Mouse (Mus musculus) embryonic facial prominence, embryonic 12.5 days (tissue): Measurements from ENCODE around the gene Islr2. TPM values are rescaled to one million over a fixed set of nuclear protein-coding genes. Genes with fewer than 3 reads are reported as not detected.

Experiments used
- ATAC-seq: fragments of 200-750 bp; cut with Nextera tagmentation; 2 replicates; pipeline ENCODE4 v1.8.0; 2017; ENCODE audit not compliant: insufficient number of reproducible peaks, insufficient read depth, low FRiP score, low TSS enrichment
- H3K27ac ChIP-seq: fragments of 300-500 bp; sonication (generic); 2 replicates; pipeline ENCODE4 v1.5.1; 2016; ENCODE audit warnings: mild to moderate bottlenecking
- H3K27me3 ChIP-seq: fragments of 300-500 bp; sonication (generic); 2 replicates; pipeline ENCODE4 v1.6.1; 2016; ENCODE audit warnings: mild to moderate bottlenecking, moderate library complexity
- H3K36me3 ChIP-seq: fragments of 300-500 bp; sonication (generic); 2 replicates; pipeline ENCODE4 v1.6.1; 2016; ENCODE audit warnings: mild to moderate bottlenecking
- H3K4me1 ChIP-seq: fragments of 300-500 bp; sonication (generic); 2 replicates; pipeline ENCODE4 v1.6.1; 2016
- H3K4me2 ChIP-seq: fragments of 300-500 bp; sonication (generic); replicated peaks from 2 replicates; pipeline ENCODE4 v1.6.1; 2016; ENCODE audit warnings: mild to moderate bottlenecking, moderate library complexity
- H3K4me3 ChIP-seq: fragments of 300-500 bp; sonication (generic); 2 replicates; pipeline ENCODE4 v1.5.1; 2016; ENCODE audit warnings: mild to moderate bottlenecking
- H3K9ac ChIP-seq: fragments of 300-500 bp; sonication (generic); 2 replicates; pipeline ENCODE4 v1.6.1; 2016; ENCODE audit warnings: mild to moderate bottlenecking, moderate library complexity
- H3K9me3 ChIP-seq: fragments of 300-500 bp; sonication (generic); 2 replicates; pipeline ENCODE4 v1.6.1; 2016; ENCODE audit warnings: mild to moderate bottlenecking, moderate library complexity
- WGBS: fragments of 180-500 bp; shearing (Covaris S2); methylation state at CpG from one replicate; pipeline ENCODE4 v1.1.7; 2016; 5-methylcytosine and 5-hydroxymethylcytosine counted together
- polyA plus RNA-seq: library from polyadenylated mRNA; unstranded; fragments of >200 nt; fragmentation: Nextera tagmentation; extraction: Ambion mirVana; gene quantifications from 2 replicates; pipeline ENCODE4 v1.2.1, GENCODE M21; 2016

Gene Islr2
- polyA plus RNA-seq, 1 experiment from 2014 or later: 5.3 TPM

DNA sequence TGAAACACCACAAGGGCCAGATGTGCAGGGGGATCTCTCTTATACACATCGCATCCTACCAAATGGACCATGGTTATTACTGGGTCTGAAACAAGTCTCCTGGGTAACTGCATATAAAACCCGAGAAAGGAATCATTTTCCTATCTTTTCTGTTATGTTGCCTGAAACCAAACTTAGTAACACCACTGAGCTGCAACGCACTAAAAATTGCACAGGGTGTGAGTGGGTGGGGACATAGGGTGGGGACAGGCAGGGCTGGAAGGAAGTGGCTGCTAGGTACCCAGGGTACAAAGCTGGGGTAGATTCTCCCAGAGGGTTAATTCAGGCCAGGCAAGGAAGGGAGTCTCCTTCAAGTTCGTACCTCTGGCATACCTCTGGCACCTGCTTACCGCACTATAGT, 38.6 kb upstream of the Islr2 start:
- Histone ChIP-seq H3K27me3 (no peaks in the 10 kb centered on the region), H3K4me1 (peaks cover 30% of the 10 kb centered on the region), H3K36me3 (no peaks in the 10 kb centered on the region), H3K9ac (no peak overlapping the region), H3K4me2 (no peak overlapping the region), H3K4me3 (no peak overlapping the region), H3K9me3 (no peaks in the 10 kb centered on the region), H3K27ac (no peak overlapping the region)
- ATAC-seq: no peak
- WGBS: 85% methylated on average over 5 of the region's 5 CpGs

DNA sequence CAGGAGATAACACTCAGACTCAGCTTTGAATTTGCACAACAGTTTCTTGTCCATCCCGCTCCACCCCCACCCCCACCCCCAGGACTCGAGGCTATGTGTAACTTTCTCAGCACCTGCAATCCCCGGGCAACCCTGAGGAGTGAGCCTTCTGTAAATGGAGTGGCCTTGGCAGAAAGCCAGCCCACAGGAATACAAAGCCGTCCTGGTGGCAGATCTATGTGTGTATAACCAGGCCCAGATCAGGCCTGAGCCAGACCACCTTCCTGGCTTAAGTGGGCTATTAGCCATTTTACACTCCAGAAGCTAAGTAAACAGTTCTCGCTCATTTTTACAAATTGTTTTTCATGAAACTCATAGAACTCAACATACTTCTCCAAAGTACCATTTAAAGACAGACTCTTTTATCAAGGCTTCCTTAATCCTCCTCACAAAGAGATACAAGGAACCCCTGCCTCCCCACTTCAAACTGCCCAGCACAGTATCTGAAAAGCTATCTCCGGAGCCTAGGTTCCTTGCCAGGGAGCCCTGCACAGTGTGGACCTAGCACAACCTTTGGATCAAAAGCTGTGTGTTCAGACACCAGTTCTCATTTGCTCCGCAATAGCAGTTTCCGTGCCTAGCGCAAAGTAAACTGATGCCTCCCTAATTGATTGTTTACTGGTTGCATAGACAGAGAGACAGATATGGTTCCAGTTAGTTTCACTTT, 37.8 kb upstream of the Islr2 start:
- Histone ChIP-seq H3K27me3 (no peaks in the 10 kb centered on the region), H3K9me3 (no peaks in the 10 kb centered on the region), H3K27ac (peak overlapping the region; percentile 37; the same call in 1 of the 2 replicates), H3K4me1 (peaks cover 24% of the 10 kb centered on the region), H3K4me3 (no peak overlapping the region), H3K9ac (no peak overlapping the region), H3K4me2 (no peak overlapping the region), H3K36me3 (no peaks in the 10 kb centered on the region)
- WGBS: 43% methylated on average over 9 of the region's 9 CpGs
- peak; percentile 80; the same call in 1 of the 2 replicates for ATAC-seq

DNA sequence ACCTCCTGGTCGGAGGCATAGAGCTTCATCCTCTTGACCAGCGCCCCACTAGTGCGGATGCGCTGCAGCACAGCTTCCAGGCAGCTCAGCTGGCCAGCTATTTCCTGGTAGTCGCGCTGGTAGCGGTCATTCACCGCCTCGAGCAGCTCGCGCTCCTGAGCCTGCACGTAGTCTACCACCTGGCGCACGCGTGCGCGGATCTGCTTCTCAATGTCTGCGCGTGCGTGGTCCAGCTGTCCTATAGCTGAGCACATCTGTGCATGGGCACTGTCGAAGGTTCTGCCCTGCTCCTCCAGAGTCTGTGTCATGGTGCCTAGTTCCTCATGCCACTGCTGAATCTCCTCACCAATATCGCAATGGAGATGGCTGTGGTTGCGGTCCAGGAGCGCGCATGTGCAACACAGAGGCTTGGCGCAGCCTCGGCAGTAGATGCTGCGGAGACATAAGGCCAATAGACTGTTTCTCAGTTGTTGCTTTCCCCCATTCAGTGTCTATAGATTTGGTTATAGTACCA, 30.4 kb upstream of the Islr2 start:
- Histone ChIP-seq H3K27me3 (no peaks in the 10 kb centered on the region), H3K4me2 (no peak overlapping the region), H3K27ac (no peak overlapping the region), H3K36me3 (peaks cover 42% of the 10 kb centered on the region), H3K9ac (no peak overlapping the region), H3K9me3 (no peaks in the 10 kb centered on the region), H3K4me1 (peaks cover 13% of the 10 kb centered on the region; the same call in 1 of the 2 replicates), H3K4me3 (no peak overlapping the region)
- 97% methylated on average over 28 of the region's 28 CpGs for WGBS
- no peak for ATAC-seq

DNA sequence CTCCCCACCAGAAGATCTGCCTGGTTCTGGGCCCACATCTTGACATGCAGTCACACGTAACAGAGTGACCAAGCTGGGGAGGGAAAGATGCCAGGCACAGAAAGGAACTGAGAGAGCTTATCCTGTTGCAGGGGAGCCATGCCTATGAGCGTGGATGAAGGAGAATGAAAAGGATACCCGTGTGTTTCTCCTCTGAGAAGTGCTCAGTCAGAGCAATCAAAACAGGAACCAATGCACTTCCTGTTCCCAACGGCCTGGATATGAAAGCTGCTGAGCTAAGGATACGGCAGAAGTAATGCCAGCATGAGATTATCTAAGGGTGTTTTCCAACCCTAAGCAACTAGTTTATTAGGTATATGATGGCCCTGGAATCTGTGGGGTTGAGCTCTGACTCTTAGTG, 28.3 kb upstream of the Islr2 start:
- no peak overlapping the region for H3K4me2 ChIP-seq
- H3K27ac ChIP-seq: peak overlapping the region; percentile 54; the same call in 1 of the 2 replicates
- H3K9ac ChIP-seq: no peak overlapping the region
- H3K36me3 ChIP-seq: peaks cover 63% of the 10 kb centered on the region
- 42% methylated on average over 5 of the region's 5 CpGs for WGBS
- ATAC-seq: no peak
- peaks cover 13% of the 10 kb centered on the region; the same call in 1 of the 2 replicates for H3K4me1 ChIP-seq
- no peaks in the 10 kb centered on the region for H3K27me3 ChIP-seq
- no peaks in the 10 kb centered on the region for H3K9me3 ChIP-seq
- H3K4me3 ChIP-seq: no peak overlapping the region

DNA sequence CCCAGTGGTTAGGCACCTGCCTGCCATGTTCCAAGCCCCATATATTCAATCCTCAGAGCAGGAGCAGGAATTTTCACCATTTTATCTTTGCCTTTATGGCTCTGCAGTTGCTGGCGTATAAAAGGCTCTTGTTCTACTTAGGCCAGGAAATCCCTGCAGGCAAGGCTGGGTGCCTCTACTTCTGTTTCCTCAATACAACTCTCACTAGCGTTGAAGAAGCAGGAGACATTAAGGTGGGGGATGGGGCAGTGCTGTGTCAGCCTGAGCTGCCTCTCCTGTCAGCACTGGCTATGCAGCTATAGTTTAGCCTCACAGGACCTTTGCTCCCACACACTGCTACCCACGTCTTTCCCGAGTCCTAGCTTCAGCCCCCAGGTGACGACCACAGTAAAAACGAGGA, 27.6 kb upstream of the Islr2 start:
- H3K4me2 ChIP-seq: no peak overlapping the region
- H3K4me3 ChIP-seq: no peak overlapping the region
- no peak overlapping the region for H3K9ac ChIP-seq
- peak overlapping the region; percentile 54; the same call in 1 of the 2 replicates for H3K27ac ChIP-seq
- H3K4me1 ChIP-seq: peaks cover 13% of the 10 kb centered on the region; the same call in 1 of the 2 replicates
- no peaks in the 10 kb centered on the region for H3K9me3 ChIP-seq
- ATAC-seq: no peak
- no peaks in the 10 kb centered on the region for H3K27me3 ChIP-seq
- WGBS: 43% methylated on average over 6 of the region's 6 CpGs
- H3K36me3 ChIP-seq: peaks cover 66% of the 10 kb centered on the region

DNA sequence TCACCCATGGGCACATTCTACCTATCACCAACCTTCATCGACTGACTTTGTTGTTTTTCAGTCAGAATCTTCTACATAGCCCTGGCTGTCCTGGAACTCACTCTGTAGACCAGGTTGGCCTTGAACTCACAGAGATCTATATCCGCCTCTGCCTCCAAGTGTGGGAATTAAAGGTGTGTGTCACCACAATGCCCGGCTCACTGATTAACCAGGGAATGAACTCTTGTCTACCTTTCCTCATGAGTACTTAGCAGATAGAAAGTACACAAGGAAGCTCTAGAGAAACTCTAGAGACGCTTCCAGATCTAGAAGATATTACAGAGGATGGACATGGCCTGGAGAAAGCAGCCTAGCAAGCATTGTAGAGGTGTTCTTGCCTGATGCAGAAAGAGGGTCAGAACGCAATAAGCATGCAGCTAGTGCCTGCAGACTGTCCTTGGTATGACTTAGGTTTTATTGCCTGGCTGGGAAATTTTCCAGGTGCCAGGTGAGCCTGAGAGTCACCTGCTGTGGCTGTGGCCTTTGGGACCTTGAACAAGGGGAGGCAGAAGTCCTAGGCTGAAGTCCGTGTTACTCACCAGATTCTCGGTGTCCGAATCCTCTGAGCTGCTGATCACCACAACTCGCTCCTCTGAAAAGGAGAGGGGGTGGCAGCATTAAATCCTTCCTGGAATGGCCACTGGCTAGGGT, 24.8 kb upstream of the Islr2 start:
- H3K4me2 ChIP-seq: no peak overlapping the region
- ATAC-seq: no peak
- H3K4me1 ChIP-seq: peaks cover 13% of the 10 kb centered on the region; the same call in 1 of the 2 replicates
- H3K9ac ChIP-seq: no peak overlapping the region
- peaks cover 75% of the 10 kb centered on the region for H3K36me3 ChIP-seq
- no peaks in the 10 kb centered on the region for H3K9me3 ChIP-seq
- no peak overlapping the region for H3K4me3 ChIP-seq
- WGBS: 94% methylated on average over 9 of the region's 9 CpGs
- H3K27ac ChIP-seq: no peak overlapping the region
- no peaks in the 10 kb centered on the region for H3K27me3 ChIP-seq

DNA sequence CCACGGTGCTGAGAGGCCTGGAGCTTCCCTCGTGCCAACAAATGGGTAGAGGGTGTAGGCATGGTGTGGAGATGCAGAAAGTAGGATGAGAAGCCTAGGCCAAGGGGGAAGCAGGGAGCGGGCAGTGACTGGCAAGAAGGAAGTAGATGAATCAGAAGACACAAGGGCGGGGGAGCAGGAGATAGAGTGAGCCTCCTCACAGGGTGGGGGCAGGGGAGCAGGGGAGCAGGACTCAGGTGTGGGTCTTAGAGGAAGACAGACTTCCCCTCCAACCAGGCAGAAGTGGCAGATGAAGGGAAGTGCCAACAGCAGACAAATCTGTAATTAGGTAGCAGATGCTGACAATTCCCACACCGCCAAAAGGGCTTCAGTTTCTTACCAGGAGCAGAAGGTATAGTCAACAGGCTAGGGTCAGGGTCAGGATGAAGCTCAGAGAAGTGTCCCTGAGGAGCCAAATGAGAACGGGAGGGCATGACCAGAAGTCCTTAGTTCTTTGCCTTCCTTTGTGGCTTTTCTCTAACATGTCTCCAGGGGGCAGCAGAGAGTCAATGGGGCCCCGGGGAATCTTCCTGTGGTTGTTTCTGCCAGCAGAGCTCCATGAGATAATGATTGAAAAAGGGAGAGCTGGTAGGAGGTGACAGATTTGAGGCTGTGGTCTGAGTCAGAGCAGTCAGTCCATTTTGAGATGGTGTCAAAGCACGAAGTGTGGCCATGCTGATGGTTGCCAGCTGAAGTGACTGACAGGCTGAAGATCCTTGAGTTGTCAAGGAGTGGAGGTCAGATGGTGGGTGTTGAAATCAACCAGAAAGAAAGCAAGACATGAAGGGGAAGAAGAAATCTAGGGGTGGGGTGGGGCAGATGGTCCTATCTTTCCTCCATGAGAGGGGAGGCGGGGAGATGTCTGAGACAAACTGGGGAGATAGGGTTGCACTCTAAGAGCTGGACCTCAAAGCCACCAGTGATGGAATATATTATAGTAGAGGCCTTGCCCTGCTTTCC, 22.1 kb upstream of the Islr2 start:
- ATAC-seq: no peak

DNA sequence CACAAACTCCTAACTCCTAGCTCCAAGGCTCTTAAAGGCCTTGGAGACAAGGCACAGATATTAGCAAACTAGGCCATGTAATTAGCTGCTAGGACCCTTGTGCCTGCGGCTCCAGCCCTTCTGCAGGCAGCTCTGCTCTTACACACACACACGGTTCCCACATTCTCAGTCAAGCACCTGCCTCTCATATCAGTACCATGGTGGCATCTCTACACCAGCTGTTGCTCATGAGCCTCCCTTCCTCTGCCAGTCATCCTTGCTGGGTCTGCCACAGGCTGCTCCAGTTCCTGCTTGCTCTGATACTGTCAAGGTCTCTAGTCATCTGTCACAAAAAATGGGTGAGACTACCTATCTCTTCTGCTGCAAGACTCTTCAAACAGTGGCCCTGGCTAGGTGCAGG, 20.2 kb upstream of the Islr2 start:
- no peak overlapping the region for H3K9ac ChIP-seq
- H3K4me2 ChIP-seq: no peak overlapping the region
- H3K9me3 ChIP-seq: no peaks in the 10 kb centered on the region
- no peak overlapping the region for H3K27ac ChIP-seq
- H3K36me3 ChIP-seq: peaks cover 71% of the 10 kb centered on the region
- H3K27me3 ChIP-seq: no peaks in the 10 kb centered on the region
- no peak overlapping the region for H3K4me3 ChIP-seq
- no peak for ATAC-seq
- WGBS: 93% methylated on average over 2 of the region's 2 CpGs
- peaks cover 8% of the 10 kb centered on the region; the same call in 1 of the 2 replicates for H3K4me1 ChIP-seq

More for the DNA sequence above, 22.1 kb upstream of the Islr2 start:
- no peaks in the 10 kb centered on the region; the same call in 1 of the 2 replicates for H3K4me1 ChIP-seq
- H3K4me2 ChIP-seq: no peak overlapping the region
- H3K36me3 ChIP-seq: peaks cover 78% of the 10 kb centered on the region
- H3K9ac ChIP-seq: no peak overlapping the region
- no peak overlapping the region for H3K27ac ChIP-seq
- WGBS: 66% methylated on average over 9 of the region's 9 CpGs
- H3K9me3 ChIP-seq: no peaks in the 10 kb centered on the region
- H3K27me3 ChIP-seq: no peaks in the 10 kb centered on the region
- H3K4me3 ChIP-seq: no peak overlapping the region

DNA sequence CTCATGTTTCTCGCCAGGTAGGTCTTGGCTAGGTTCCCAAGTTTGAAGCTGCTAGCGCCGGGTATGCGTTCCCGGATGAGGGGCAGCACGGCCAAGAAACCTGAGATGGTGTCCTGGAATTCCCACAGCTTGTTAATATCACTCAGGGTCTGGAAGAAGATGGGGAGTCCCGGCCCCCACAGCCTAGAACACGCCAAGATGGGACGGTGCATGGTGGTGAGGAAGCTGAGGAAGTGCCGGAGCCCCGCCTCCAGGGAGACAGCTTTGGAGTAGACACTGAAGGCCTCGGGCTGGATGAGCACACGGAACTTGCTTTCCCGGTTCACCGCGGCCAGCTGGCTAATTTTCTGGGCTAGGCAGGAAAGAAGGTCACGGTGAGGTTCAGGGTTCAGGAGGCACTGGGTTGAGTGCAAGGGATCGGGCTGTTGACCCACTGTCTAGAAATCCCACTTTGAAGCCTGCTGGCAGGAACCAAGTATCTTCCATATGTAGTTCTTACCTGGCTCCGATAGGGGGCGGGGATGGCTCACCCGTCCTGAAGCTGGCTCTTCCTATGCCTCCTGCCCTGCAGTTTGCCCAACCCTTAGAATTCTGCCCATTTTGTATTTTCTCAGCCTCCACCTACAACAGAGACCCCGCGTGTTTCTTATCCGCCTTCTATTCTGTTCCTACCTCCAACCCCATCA, 16.2 kb upstream of the Islr2 start:
- 58% methylated on average over 24 of the region's 24 CpGs for WGBS
- Histone ChIP-seq H3K9me3 (no peaks in the 10 kb centered on the region), H3K27ac (no peak overlapping the region), H3K4me2 (no peak overlapping the region), H3K4me3 (no peak overlapping the region), H3K36me3 (peaks cover 42% of the 10 kb centered on the region), H3K27me3 (no peaks in the 10 kb centered on the region), H3K9ac (no peak overlapping the region), H3K4me1 (peaks cover 12% of the 10 kb centered on the region)
- 0 out of 2 replicates have a peak, but pooled peaks have one; percentile 59 for ATAC-seq

DNA sequence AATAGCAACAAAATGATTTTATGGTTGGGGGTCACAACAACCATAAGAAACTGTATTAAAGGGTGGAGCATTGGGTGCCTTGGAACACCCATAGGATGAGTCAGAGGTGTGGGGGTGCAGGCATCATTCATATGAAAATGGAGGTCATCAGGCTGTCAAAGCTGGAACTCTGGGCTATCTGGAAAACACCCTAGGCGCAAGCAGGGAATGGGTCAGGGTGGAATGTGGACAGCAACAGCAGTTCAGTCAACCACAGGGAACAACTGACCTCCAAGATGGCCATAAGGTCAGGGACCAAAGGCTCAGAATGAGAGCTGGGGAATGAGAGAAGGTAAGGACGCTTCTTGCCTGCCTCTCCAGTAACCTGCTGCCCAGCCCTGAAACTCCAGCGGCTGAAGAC, 14.4 kb upstream of the Islr2 start:
- H3K9me3 ChIP-seq: no peaks in the 10 kb centered on the region
- H3K4me2 ChIP-seq: no peak overlapping the region
- no peaks in the 10 kb centered on the region for H3K27me3 ChIP-seq
- no peak overlapping the region for H3K9ac ChIP-seq
- no peak overlapping the region for H3K4me3 ChIP-seq
- WGBS: 94% methylated on average over 3 of the region's 3 CpGs
- peaks cover 34% of the 10 kb centered on the region for H3K36me3 ChIP-seq
- no peak overlapping the region for H3K27ac ChIP-seq
- H3K4me1 ChIP-seq: peaks cover 26% of the 10 kb centered on the region
- ATAC-seq: no peak

DNA sequence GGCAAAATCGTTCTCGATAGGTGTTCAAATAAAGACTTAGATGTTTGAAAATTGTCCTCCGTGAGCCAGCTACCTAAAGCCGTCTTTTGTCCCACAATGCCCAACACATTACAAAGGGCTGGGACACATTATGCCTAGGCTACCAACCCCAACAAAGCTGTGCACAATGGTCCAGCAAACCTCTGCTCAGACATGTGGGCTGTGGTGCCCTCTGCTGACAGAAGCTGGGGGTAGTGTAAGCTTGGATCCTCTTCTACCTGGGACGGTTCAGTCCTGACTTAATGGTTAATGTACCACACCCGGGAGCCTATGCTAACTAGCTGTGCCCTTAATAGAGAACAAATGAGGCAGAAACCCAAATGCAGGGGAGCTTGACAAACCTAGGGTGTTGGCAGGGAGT, 12.3 kb upstream of the Islr2 start:
- Histone ChIP-seq H3K9me3 (no peaks in the 10 kb centered on the region), H3K9ac (no peak overlapping the region), H3K4me2 (no peak overlapping the region), H3K4me1 (peaks cover 26% of the 10 kb centered on the region), H3K27me3 (no peaks in the 10 kb centered on the region), H3K36me3 (peaks cover 17% of the 10 kb centered on the region; the same call in 1 of the 2 replicates), H3K4me3 (no peak overlapping the region), H3K27ac (no peak overlapping the region)
- no peak for ATAC-seq
- WGBS: 50% methylated on average over 6 of the region's 6 CpGs
